Mouse (Mus musculus) G1E (cell line): Measurements from ENCODE around the gene Myoz2.

Source experiments
- CTCF ChIP-seq: IDR thresholded peaks from 2 replicates; pipeline ENCODE4 v1.5.1; 2012; ENCODE audit warnings: low read depth, low read length, inconsistent platforms, mixed read lengths
- GATA1 ChIP-seq: IDR thresholded peaks from 2 replicates; pipeline ENCODE4 v1.6.1; 2012; ENCODE audit warnings: borderline replicate concordance, low read length, inconsistent platforms, mixed read lengths
- POLR2AphosphoS5 ChIP-seq: IDR thresholded peaks from 2 replicates; pipeline ENCODE4 v1.6.1; 2012; ENCODE audit warnings: low read depth, low read length, inconsistent platforms; ENCODE audit not compliant: insufficient replicate concordance

- TF ChIP-seq CTCF (no peak), GATA1 (no peak), POLR2AphosphoS5 (no peak)
These were observed 33.8 kb downstream of the Myoz2 start for GRCm38 (mm10) chr3:123001053-123001452.
